Mouse (Mus musculus) heart, embryonic 15.5 days (tissue): ENCODE results near the gene Zfp354a. TPM values are rescaled to one million over a fixed set of nuclear protein-coding genes. Genes with fewer than 3 reads are reported as not detected.
"Not testable (repeated sequence)": the region's sequence is repeated elsewhere in the genome, so short reads cannot be mapped to it uniquely, and the experiment has no call there.

Experiments used
- ATAC-seq: fragments of 200-750 bp; cut with Nextera tagmentation; replicated peaks from 2 replicates; pipeline ENCODE4 v1.8.0; 2017; ENCODE audit warnings: low read depth, moderate TSS enrichment; ENCODE audit not compliant: insufficient number of reproducible peaks, insufficient read depth, low FRiP score
- H3K27ac ChIP-seq: fragments of 300-500 bp; sonication (generic); 2 replicates; pipeline ENCODE4 v1.5.1; 2015; ENCODE audit warnings: mild to moderate bottlenecking, inconsistent platforms
- H3K27me3 ChIP-seq: fragments of 300-500 bp; sonication (generic); 2 replicates; pipeline ENCODE4 v1.6.1; 2015; ENCODE audit warnings: inconsistent platforms
- H3K36me3 ChIP-seq: fragments of 300-500 bp; sonication (generic); 2 replicates; pipeline ENCODE4 v1.6.1; 2015; ENCODE audit warnings: mild to moderate bottlenecking, inconsistent platforms
- H3K4me1 ChIP-seq: fragments of 300-500 bp; sonication (generic); replicated peaks from 2 replicates; pipeline ENCODE4 v1.6.1; 2015; ENCODE audit warnings: inconsistent platforms
- H3K4me2 ChIP-seq: fragments of 300-500 bp; sonication (generic); 2 replicates; pipeline ENCODE4 v1.6.1; 2015; ENCODE audit warnings: inconsistent platforms, mild to moderate bottlenecking, moderate library complexity
- H3K4me3 ChIP-seq: fragments of 300-500 bp; sonication (generic); 2 replicates; pipeline ENCODE4 v1.5.1; 2015; ENCODE audit warnings: mild to moderate bottlenecking, inconsistent platforms
- H3K9ac ChIP-seq: fragments of 300-500 bp; sonication (generic); 2 replicates; pipeline ENCODE4 v1.6.1; 2015; ENCODE audit warnings: mild to moderate bottlenecking, inconsistent platforms
- H3K9me3 ChIP-seq: fragments of 300-500 bp; sonication (generic); replicated peaks from 2 replicates; pipeline ENCODE4 v1.6.1; 2016; ENCODE audit warnings: inconsistent platforms
- WGBS: fragments of 180-500 bp; shearing (Covaris S2); methylation state at CpG from one replicate; pipeline ENCODE4 v1.1.7; 2015; ENCODE audit warnings: mixed read lengths; 5-methylcytosine and 5-hydroxymethylcytosine counted together
- polyA plus RNA-seq: library from polyadenylated mRNA; unstranded; fragments of >200 nt; fragmentation: Nextera tagmentation; extraction: Ambion mirVana; gene quantifications from 2 replicates; pipeline ENCODE4 v1.2.1, GENCODE M21; 2015

Gene Zfp354a
- polyA plus RNA-seq, result 5.6 and 5.9 TPM in 2 replicates

DNA sequence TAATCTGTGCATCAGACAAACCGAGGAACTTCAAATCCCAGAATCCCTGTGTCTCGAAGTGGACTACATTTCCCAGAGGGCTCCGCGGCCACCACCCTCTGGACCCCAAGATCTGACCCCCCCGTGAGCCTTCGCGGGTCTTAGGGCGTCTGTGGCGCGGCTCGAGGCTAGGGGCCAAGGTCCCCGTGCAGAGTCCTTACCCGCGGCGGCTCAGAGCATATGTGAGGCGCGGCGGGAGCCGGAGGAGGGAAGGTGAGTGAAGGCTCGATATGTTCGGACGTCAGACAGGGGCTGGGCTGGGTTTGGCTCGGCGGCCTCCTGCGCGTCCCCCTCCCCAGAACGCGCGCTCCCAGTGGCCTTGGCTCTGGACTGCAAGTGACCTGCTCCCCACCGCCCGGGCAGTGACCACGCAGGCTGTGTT is at the start of gene Zfp354a:
Gene Zfp354a (plus strand): TSS at position 107 of the 421 bp plus-strand sequence.
- peak within 1 kb of the TSS; percentile 62 for H3K27ac ChIP-seq
- peak within 1 kb of the TSS; percentile 95 for H3K4me3 ChIP-seq
- 0% methylated on average over 32 of the region's 32 CpGs for WGBS
- peak within 1 kb of the TSS; percentile 79 for H3K9ac ChIP-seq
- H3K4me1 ChIP-seq, result peaks cover 7% of the 10 kb centered on the region
- no peaks in the 10 kb centered on the region for H3K36me3 ChIP-seq
- ATAC-seq, result peak; percentile 85
- no peaks in the 10 kb centered on the region; the same call in 1 of the 2 replicates for H3K27me3 ChIP-seq
- no peaks in the 10 kb centered on the region for H3K9me3 ChIP-seq
- peak within 1 kb of the TSS; percentile 79 for H3K4me2 ChIP-seq

DNA sequence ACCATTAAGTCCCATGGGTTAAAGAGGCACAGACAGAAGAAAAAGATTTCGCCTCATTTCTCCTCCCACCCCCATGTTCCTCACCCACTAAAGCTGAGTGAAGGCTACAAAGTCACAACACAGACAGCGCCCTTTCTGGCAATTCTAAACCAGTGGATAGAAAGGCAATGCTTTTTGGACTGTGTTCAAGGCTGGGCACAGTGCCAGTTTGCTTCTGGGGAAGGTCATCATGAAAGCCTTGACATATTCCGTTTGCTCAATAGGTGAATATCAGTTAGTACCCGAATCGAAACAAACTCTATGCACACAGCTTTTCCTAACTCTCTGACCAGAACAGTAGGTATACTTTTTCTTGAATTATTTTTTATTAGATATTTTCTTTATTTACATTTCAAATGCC is 47.2 kb upstream of the Zfp354a start:
- no peak for ATAC-seq

DNA sequence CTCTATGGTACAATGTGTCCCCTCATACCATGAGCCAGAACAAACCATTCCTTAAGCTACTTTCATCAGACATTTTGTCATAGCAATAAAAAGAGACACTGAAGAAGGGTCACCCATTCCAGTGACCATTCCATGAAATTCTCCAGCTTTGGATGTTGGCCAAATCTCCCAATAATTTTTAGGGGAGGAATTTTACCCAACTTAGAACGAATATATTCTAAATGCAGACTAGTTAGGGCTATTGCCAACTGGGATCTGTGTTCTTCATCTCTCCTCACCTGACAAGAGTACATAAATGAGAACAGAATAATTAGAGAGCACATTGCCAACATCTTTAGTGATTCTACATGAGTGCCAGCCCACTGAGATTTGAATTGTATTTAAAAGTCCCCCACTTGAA is 45.1 kb upstream of the Zfp354a start, which contains the start of gene Olfr54:
Gene Olfr54 (plus strand): TSS at position 301 of the 400 bp plus-strand sequence.
- no peaks in the 10 kb centered on the region for H3K4me1 ChIP-seq
- no peaks in the 10 kb centered on the region for H3K9me3 ChIP-seq
- H3K27ac ChIP-seq, result no peak within 1 kb of the TSS
- H3K27me3 ChIP-seq, result no peaks in the 10 kb centered on the region
- H3K4me3 ChIP-seq, result no peak within 1 kb of the TSS
- no peaks in the 10 kb centered on the region for H3K36me3 ChIP-seq
- 57% methylated on average over 1 of the region's 1 CpGs for WGBS
- no peak within 1 kb of the TSS for H3K4me2 ChIP-seq
- no peak within 1 kb of the TSS for H3K9ac ChIP-seq
- no peak for ATAC-seq

More for the DNA sequence above, 47.2 kb upstream of the Zfp354a start:
- H3K4me2 ChIP-seq, result no peak overlapping the region
- H3K36me3 ChIP-seq, result no peaks in the 10 kb centered on the region
- no peaks in the 10 kb centered on the region for H3K4me1 ChIP-seq
- H3K27me3 ChIP-seq, result no peaks in the 10 kb centered on the region
- no peak overlapping the region for H3K9ac ChIP-seq
- no peaks in the 10 kb centered on the region for H3K9me3 ChIP-seq
- 39% methylated on average over 5 of the region's 5 CpGs for WGBS
- H3K27ac ChIP-seq, result no peak overlapping the region
- no peak overlapping the region for H3K4me3 ChIP-seq

DNA sequence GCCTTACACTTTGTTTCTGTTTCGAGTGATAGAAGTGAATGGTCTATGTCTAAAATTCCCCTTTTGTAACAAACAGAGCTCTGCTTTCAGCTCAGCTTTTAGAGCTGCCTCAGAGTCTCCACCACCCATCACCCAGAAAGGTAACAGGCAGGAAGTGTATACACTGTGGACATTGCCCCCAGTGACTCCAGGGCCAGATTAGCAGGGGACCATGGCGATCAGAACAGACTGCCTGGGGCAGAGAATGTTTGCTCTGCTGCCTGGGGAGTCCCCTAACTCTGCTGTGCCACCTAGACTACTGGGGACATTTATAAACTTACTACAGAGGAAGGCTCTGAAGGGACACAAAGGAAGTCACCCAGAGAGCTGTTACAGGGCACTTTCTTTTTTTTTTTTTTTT is 42.7 kb upstream of the Zfp354a start:
- Histone ChIP-seq H3K9me3 (no peaks in the 10 kb centered on the region), H3K9ac (no peak overlapping the region), H3K4me1 (no peaks in the 10 kb centered on the region), H3K4me2 (no peak overlapping the region), H3K27ac (no peak overlapping the region), H3K27me3 (no peaks in the 10 kb centered on the region), H3K36me3 (no peaks in the 10 kb centered on the region), H3K4me3 (no peak overlapping the region)
- ATAC-seq, result no peak
- 46% methylated on average over 2 of the region's 2 CpGs for WGBS

DNA sequence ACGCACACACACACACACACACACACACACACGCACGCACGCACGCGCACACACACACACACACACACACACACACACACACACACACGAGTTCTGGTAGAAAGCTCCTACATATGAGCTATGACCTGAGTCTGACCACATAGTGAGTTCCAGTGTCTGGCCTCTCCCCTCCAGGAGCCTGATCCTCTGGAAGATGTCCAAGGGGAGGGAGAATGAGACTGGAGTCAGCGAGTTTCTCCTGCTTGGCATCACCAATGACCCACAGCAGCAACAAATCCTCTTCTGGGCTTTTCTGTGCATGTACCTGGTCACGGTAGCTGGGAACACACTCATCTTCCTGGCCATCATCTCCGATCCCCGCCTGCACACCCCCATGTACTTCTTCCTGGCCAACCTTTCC is 32.2 kb upstream of the Zfp354a start:
- H3K4me3 ChIP-seq, H3K27ac ChIP-seq, H3K9me3 ChIP-seq, ATAC-seq, H3K27me3 ChIP-seq, H3K9ac ChIP-seq, H3K4me1 ChIP-seq, H3K36me3 ChIP-seq, H3K4me2 ChIP-seq: not testable (repeated sequence)
- 79% methylated on average over 11 of the region's 11 CpGs for WGBS

DNA sequence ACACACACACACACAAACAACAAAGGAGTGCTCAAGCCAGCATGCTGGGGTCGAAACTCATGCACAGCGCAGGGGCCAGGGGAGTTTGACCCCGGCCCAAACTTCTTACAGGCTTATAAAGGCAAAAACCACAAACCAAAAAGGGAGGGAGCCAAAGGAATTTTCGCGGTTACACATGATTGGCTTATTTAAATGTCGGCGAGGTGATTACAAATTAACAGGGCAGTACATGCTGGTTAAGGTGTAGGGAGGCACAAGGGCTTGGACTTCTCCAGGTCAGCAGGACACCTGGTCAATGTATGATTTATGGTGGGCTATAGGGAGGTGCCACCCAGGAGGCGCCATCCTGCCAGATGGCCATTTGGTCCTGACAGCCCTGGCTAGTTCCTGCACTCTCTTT is 29.7 kb upstream of the Zfp354a start:
- H3K9ac ChIP-seq, H3K27me3 ChIP-seq, H3K9me3 ChIP-seq, ATAC-seq, H3K4me3 ChIP-seq, H3K27ac ChIP-seq, H3K4me1 ChIP-seq, H3K4me2 ChIP-seq, H3K36me3 ChIP-seq: not testable (repeated sequence)
- 77% methylated on average over 8 of the region's 8 CpGs for WGBS

DNA sequence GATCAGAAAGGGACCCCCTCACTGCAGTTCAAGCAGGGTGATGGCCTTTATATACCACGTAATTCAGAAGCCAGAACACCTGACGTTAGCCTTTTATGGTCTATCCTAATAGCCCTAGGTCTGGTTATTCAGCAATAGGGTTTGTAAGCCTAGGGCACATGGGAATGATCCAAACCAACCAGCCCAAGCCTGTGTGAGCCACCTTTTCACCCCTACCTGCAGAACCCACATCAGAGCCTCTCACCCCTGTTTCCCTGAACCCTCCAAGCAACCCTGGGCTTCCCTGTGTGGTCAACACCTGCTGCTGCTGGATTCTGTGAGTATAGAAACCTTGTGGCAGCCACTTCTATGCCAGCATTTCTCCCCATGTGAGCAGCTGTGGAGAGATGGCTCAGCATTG is 28.8 kb upstream of the Zfp354a start:
- Histone ChIP-seq H3K9me3 (no peaks in the 10 kb centered on the region), H3K4me2 (no peak overlapping the region), H3K9ac (no peak overlapping the region), H3K36me3 (no peaks in the 10 kb centered on the region), H3K27me3 (no peaks in the 10 kb centered on the region), H3K4me1 (no peaks in the 10 kb centered on the region), H3K4me3 (no peak overlapping the region), H3K27ac (no peak overlapping the region)
- ATAC-seq, result no peak
- WGBS, result 73% methylated on average over 2 of the region's 2 CpGs

DNA sequence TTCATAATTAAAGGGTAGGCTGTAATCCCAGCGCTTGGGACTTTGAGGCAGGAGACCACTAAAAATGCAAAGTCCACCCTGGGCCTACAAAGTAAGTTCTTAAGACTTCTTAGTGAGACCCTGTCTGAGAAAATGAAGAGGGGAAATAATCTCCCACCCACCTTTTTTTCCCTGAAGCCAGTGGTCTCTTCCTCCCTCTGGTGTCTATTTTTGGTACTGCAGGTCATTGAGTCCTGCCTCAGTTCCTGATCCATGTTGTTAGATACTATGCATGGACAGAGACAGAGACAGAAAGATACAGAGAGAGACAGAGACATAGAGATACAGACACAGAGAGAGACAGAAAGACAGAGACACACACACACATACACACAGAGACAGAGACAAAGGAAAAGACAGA is 26.2 kb upstream of the Zfp354a start:
- WGBS, result 23% methylated on average over 1 of the region's 1 CpGs
- Histone ChIP-seq H3K4me3 (no peak overlapping the region), H3K27ac (no peak overlapping the region), H3K36me3 (no peaks in the 10 kb centered on the region), H3K4me2 (no peak overlapping the region), H3K9ac (no peak overlapping the region), H3K4me1 (peaks cover 4% of the 10 kb centered on the region; the same call in 1 of the 2 replicates), H3K9me3 (no peaks in the 10 kb centered on the region), H3K27me3 (no peaks in the 10 kb centered on the region)
- ATAC-seq, result no peak

DNA sequence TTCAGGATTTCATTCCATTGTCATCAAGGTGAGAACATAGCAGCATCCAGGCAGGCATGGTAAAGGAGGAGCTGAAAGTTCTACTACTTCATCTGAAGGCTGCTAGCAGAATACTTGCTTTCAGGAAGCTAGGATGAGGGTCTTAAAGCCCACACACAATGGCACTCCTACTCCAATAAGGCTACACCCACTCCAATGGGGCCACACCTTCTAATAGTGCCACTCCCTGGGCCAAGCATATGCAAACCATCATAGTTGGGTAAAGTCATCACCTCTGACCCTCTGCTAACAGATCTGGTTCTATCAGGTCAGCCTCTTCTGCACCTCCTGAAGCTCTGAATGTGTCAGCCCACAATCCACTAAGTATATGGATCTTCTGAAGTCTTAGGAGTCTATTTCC is 24.9 kb upstream of the Zfp354a start:
- not testable (repeated sequence) for H3K9ac ChIP-seq, H3K4me3 ChIP-seq, H3K4me2 ChIP-seq, H3K9me3 ChIP-seq, H3K4me1 ChIP-seq, H3K27ac ChIP-seq, H3K27me3 ChIP-seq, ATAC-seq, H3K36me3 ChIP-seq

DNA sequence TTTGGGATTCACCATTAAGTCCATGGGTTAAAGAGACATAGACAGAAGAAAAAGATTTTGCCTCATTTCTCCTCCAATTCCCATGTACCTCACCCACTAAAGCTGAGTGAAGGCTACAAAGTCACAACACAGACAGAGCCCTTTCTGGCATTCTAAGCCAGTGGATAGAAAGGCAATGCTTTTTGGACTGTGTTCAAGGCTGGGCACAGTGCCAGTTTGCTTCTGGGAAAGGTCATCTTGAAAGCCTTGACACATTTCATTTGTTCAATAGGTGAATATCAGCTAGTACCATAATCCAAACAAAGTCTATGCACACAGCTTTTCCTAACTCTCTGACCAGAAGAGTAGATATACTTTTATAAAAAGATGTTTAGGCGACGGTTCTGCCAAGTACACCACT is 23.1 kb upstream of the Zfp354a start:
- 38% methylated on average over 2 of the region's 2 CpGs for WGBS
- Histone ChIP-seq H3K4me2 (no peak overlapping the region), H3K27me3 (no peaks in the 10 kb centered on the region), H3K9ac (no peak overlapping the region), H3K4me3 (no peak overlapping the region), H3K36me3 (no peaks in the 10 kb centered on the region), H3K27ac (no peak overlapping the region), H3K4me1 (peaks cover 4% of the 10 kb centered on the region; the same call in 1 of the 2 replicates), H3K9me3 (no peaks in the 10 kb centered on the region)
- ATAC-seq, result no peak

DNA sequence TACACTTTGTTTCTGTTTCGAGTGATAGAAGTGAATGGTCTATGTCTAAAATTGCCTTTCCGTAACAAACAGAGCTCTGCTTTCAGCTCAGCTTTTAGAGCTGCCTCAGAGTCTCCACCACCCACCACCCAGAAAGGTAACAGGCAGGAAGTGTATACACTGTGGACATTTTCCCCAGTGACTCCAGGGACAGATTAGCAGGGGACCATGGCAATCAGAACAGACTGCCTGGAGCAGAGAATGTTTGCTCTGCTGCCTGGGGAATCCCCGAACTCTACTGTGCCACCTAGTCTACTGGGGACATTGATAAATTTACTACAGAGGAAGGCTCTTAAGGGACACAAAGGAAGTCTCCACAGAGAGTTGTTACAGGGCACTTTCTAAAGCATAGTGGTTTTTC is 14.3 kb upstream of the Zfp354a start:
- not testable (repeated sequence) for H3K27me3 ChIP-seq

DNA sequence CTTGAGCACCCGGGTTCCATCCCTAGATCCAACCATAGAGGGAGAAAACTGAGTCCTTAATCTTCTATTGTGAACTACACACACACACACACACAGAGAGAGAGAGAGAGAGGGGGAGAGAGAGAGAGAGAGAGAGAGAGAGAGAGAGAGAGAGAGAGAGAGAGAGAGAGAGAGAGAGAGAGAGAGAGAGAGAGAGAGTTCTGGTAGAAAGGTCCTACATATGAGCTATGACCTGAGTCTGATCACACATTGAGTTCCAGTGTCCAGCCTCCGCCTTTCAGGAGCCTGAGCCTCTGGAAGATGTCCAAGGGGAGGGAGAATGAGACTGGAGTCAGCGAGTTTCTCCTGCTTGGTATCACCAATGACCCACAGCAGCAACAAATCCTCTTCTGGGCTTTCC is 11.2 kb upstream of the Zfp354a start, which contains the start of gene Olfr1375:
Gene Olfr1375 (plus strand): TSS at position 301 of the 400 bp plus-strand sequence.
- H3K27ac ChIP-seq, H3K4me3 ChIP-seq, ATAC-seq, H3K4me1 ChIP-seq, H3K36me3 ChIP-seq, H3K9ac ChIP-seq, H3K4me2 ChIP-seq, H3K27me3 ChIP-seq, H3K9me3 ChIP-seq: not testable (repeated sequence)
- WGBS, result 64% methylated on average over 3 of the region's 3 CpGs

More for the DNA sequence above, 14.3 kb upstream of the Zfp354a start:
- H3K9me3 ChIP-seq, H3K9ac ChIP-seq, H3K36me3 ChIP-seq, H3K4me3 ChIP-seq, H3K27ac ChIP-seq, ATAC-seq, H3K4me1 ChIP-seq, H3K4me2 ChIP-seq: not testable (repeated sequence)
- WGBS, result 66% methylated on average over 3 of the region's 3 CpGs
